Mouse (Mus musculus): ENCODE results near the gene Scgb1b18. TPM values are rescaled to one million over a fixed set of nuclear protein-coding genes. Genes with fewer than 3 reads are reported as not detected.
"Not testable (repeated sequence)": the region's sequence is repeated elsewhere in the genome, so short reads cannot be mapped to it uniquely, and the experiment has no call there.

The Scgb1b18 gene
- polyA plus RNA-seq (2014; fragmentation: Nextera tagmentation; extraction: Ambion mirVana), result not detected in 2 replicates

DNA sequence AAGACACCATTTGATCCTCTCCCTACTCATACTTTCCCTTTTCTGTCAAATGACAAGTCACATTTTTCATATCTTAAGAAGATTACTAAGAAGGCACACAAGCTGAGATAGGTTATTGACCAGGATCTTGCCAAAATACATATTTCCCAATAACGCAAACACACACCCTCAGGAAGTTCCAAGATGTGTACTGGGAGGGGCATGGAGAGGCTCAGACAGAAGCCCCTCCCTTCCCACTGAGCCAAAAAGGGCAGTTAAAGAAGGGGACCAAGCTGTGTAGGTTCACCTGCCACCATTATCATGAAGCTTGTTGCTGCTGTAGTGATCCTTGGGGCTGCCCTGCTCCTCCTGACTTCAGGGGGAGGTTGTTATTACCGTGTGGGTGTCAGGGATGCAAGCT, at the start of gene Scgb1b18:
Gene Scgb1b18 (plus strand): TSS at position 301 of the 400 bp plus-strand sequence.
- H3K27ac ChIP-seq (ENCODE audit: low read depth, low read length); H3K9me3 ChIP-seq (ENCODE audit: control insufficient read depth, low read length); H3K4me3 ChIP-seq (ENCODE audit: low read depth, low read length); H3K27me3 ChIP-seq (ENCODE audit: control insufficient read depth, insufficient read depth, low read length); H3K4me2 ChIP-seq (ENCODE audit: low read depth, low read length); H3K4me1 ChIP-seq (ENCODE audit: control insufficient read depth, insufficient read depth, low read length); ATAC-seq (ENCODE audit: low read depth); H3K36me3 ChIP-seq (ENCODE audit: control insufficient read depth, insufficient read depth, low read length); H3K9ac ChIP-seq (replicated peaks; ENCODE audit: low read depth, low read length): not testable (repeated sequence)
- no CpG with 5 or more reads among the region's 2 CpGs for WGBS

DNA sequence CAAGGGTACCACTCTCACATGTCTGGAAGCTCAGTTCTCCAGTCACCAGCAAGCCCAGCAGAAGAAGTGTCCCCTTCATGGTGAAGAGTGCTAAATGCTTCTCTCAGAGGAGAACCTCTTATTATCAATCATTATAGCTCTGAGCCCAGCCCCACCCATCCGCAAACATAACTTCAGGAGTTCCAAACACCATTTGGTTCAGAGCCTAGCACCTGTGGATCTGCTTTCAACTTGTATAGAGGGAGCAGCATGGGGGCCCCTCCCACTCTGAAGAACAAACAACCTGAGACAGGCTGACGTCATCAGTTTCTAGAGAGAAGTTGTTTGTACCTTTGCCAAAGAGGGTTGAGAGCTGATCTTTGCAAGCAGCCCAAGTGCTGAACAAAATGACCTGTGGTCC, 11.6 kb upstream of the Scgb1b18 start, which contains the start of gene Scgb2b18:
Gene Scgb2b18 (minus strand): TSS at position 101 of the 400 bp plus-strand sequence.
- not testable (repeated sequence) for H3K36me3 ChIP-seq (ENCODE audit: control insufficient read depth, insufficient read depth, low read length); H3K27me3 ChIP-seq (ENCODE audit: control insufficient read depth, insufficient read depth, low read length); H3K4me2 ChIP-seq (ENCODE audit: low read depth, low read length); H3K4me3 ChIP-seq (ENCODE audit: low read depth, low read length); H3K9me3 ChIP-seq (ENCODE audit: control insufficient read depth, low read length); H3K4me1 ChIP-seq (ENCODE audit: control insufficient read depth, insufficient read depth, low read length); H3K27ac ChIP-seq (ENCODE audit: low read depth, low read length); H3K9ac ChIP-seq (replicated peaks; ENCODE audit: low read depth, low read length); ATAC-seq (ENCODE audit: low read depth)
- WGBS, result 97% methylated on average over 2 of the region's 2 CpGs

Other genes with a start within 250 kb of the Scgb1b18 start
- gene Scgb2b17, start 129.0 kb upstream of the Scgb1b18 start, polyA plus RNA-seq (2014; fragmentation: Nextera tagmentation; extraction: Ambion mirVana), result not detected in 2 replicates
- not detected in 2 replicates for gene Scgb1b17, start 122.1 kb upstream of the Scgb1b18 start, polyA plus RNA-seq (2014; fragmentation: Nextera tagmentation; extraction: Ambion mirVana)
- not detected in 2 replicates for gene Scgb2b18, start 11.7 kb upstream of the Scgb1b18 start, polyA plus RNA-seq (2014; fragmentation: Nextera tagmentation; extraction: Ambion mirVana)
- gene Scgb2b19, start 94.8 kb downstream of the Scgb1b18 start, polyA plus RNA-seq (2014; fragmentation: Nextera tagmentation; extraction: Ambion mirVana), result not detected in 2 replicates
- not detected in 2 replicates for gene Scgb1b19, start 101.7 kb downstream of the Scgb1b18 start, polyA plus RNA-seq (2014; fragmentation: Nextera tagmentation; extraction: Ambion mirVana)
- gene Scgb2b20, start 180.8 kb downstream of the Scgb1b18 start, polyA plus RNA-seq (2014; fragmentation: Nextera tagmentation; extraction: Ambion mirVana), result not detected in 2 replicates
- not detected in 2 replicates for gene Scgb1b20, start 187.7 kb downstream of the Scgb1b18 start, polyA plus RNA-seq (2014; fragmentation: Nextera tagmentation; extraction: Ambion mirVana)

All from neural tube, embryonic 14.5 days (tissue).